Mouse (Mus musculus) CH12.LX (cell line): ENCODE data around the gene Rapgef2. TPM values are rescaled to one million over a fixed set of nuclear protein-coding genes. Genes with fewer than 3 reads are reported as not detected.

Source experiments
- DNase-seq: peaks from one replicate; pipeline ENCODE4 v3.0.0-alpha.2; 2013; ENCODE audit errors: extremely low read depth
- H3K27ac ChIP-seq: 2 replicates; pipeline ENCODE4 v1.5.1; 2012; ENCODE audit warnings: low read depth, mild to moderate bottlenecking, control low read depth, moderate library complexity; ENCODE audit not compliant: insufficient read depth
- H3K27me3 ChIP-seq: replicated peaks from 2 replicates; pipeline ENCODE3; 2012; ENCODE audit warnings: inconsistent platforms
- H3K36me3 ChIP-seq, 2 experiments: replicated peaks in 1 of 2; 2 replicates each; pipeline versions ENCODE3 to v1.6.1; 2012; ENCODE audit warnings: inconsistent platforms in 1 of 2, low read length in 1 of 2, mild to moderate bottlenecking in 1 of 2, mixed read lengths in 1 of 2, moderate library complexity in 1 of 2; ENCODE audit not compliant: control insufficient read depth in 1 of 2, insufficient read depth in 1 of 2
- H3K4me1 ChIP-seq, 2 experiments: 2 replicates each; pipeline ENCODE4 v1.6.1; 2012; ENCODE audit warnings: inconsistent platforms in 1 of 2, moderate library complexity in 1 of 2; ENCODE audit not compliant: insufficient read depth in 2 of 2, control insufficient read depth in 1 of 2
- H3K4me2 ChIP-seq: 2 replicates; pipeline ENCODE4 v1.6.1; 2012; ENCODE audit warnings: low read depth, mild to moderate bottlenecking, control low read depth; ENCODE audit not compliant: poor library complexity, insufficient read depth, severe bottlenecking
- H3K4me3 ChIP-seq, 3 experiments: fragments of 150-350 bp in 1 of 3; sonication (generic) in 1 of 3; replicated peaks in 1 of 3; 2 replicates each; pipeline versions ENCODE3 to v1.5.1; 2011 to 2012; ENCODE audit warnings: low read depth in 2 of 3, low read length in 2 of 3, mild to moderate bottlenecking in 2 of 3, moderate library complexity in 2 of 3, control low read depth in 1 of 3, improper control_type of control experiment in 1 of 3, inconsistent platforms in 1 of 3, mixed read lengths in 1 of 3; ENCODE audit not compliant: poor library complexity in 1 of 3
- H3K79me2 ChIP-seq: replicated peaks from 2 replicates; pipeline ENCODE4 v1.6.1; 2012; ENCODE audit warnings: mild to moderate bottlenecking, moderate library complexity; ENCODE audit not compliant: control insufficient read depth, poor library complexity, insufficient read depth, severe bottlenecking; ENCODE audit errors: extremely low read depth
- H3K9ac ChIP-seq: 2 replicates; pipeline ENCODE4 v1.6.1; 2012; ENCODE audit warnings: low read depth, mild to moderate bottlenecking, control low read depth, moderate library complexity; ENCODE audit not compliant: insufficient read depth
- H3K9me3 ChIP-seq: replicated peaks from 2 replicates; pipeline ENCODE3; 2012; ENCODE audit warnings: low read length, inconsistent platforms, mixed read lengths
- BHLHE40 ChIP-seq: IDR thresholded peaks from 2 replicates; pipeline ENCODE4 v1.6.1; 2011; ENCODE audit warnings: mild to moderate bottlenecking, low read depth, low read length, improper control_type of control experiment
- CHD2 ChIP-seq: IDR thresholded peaks from 2 replicates; pipeline ENCODE4 v1.6.1; 2011; ENCODE audit warnings: low read length, improper control_type of control experiment
- CTCF ChIP-seq, 2 experiments: IDR thresholded peaks in 1 of 2; conservative IDR thresholded peaks in 1 of 2; 2 replicates each; pipeline ENCODE4 v1.5.1; 2011 to 2012; ENCODE audit warnings: low read depth in 2 of 2, low read length in 2 of 2, improper control_type of control experiment in 1 of 2, inconsistent platforms in 1 of 2, mild to moderate bottlenecking in 1 of 2, moderate library complexity in 1 of 2
- ELF1 ChIP-seq: IDR thresholded peaks from 2 replicates; pipeline ENCODE4 v1.6.1; 2014; ENCODE audit warnings: low read depth, mild to moderate bottlenecking, inconsistent platforms, low read length, improper control_type of control experiment
- HCFC1 ChIP-seq: IDR thresholded peaks from 2 replicates; pipeline ENCODE4 v1.6.1; 2012; ENCODE audit warnings: low read depth, mild to moderate bottlenecking, inconsistent platforms, low read length, improper control_type of control experiment
- JUND ChIP-seq: conservative IDR thresholded peaks from 2 replicates; pipeline ENCODE4 v1.6.1; 2011; ENCODE audit warnings: low read depth, low read length, improper control_type of control experiment
- MAFK ChIP-seq: IDR thresholded peaks from 2 replicates; pipeline ENCODE4 v1.6.1; 2011; ENCODE audit warnings: low read length, improper control_type of control experiment; ENCODE audit not compliant: insufficient replicate concordance
- MAZ ChIP-seq: IDR thresholded peaks from 2 replicates; pipeline ENCODE4 v1.6.1; 2012; ENCODE audit warnings: low read depth, mild to moderate bottlenecking, inconsistent platforms, low read length, improper control_type of control experiment, moderate library complexity
- MEF2A ChIP-seq: IDR thresholded peaks from 2 replicates; pipeline ENCODE4 v1.6.1; 2014; ENCODE audit warnings: low read depth, mild to moderate bottlenecking, inconsistent platforms, low read length, improper control_type of control experiment, borderline replicate concordance
- MXI1 ChIP-seq: IDR thresholded peaks from 2 replicates; pipeline ENCODE4 v1.6.1; 2011; ENCODE audit warnings: mild to moderate bottlenecking, low read depth, low read length, improper control_type of control experiment
- MYC ChIP-seq: IDR thresholded peaks from 2 replicates; pipeline ENCODE4 v1.6.1; 2011; ENCODE audit warnings: low read depth, mild to moderate bottlenecking, improper control_type of control experiment, low read length
- NELFE ChIP-seq: IDR thresholded peaks from 2 replicates; pipeline ENCODE4 v1.6.1; 2011; ENCODE audit warnings: low read depth, low read length, improper control_type of control experiment
- NRF1 ChIP-seq: IDR thresholded peaks from 2 replicates; pipeline ENCODE4 v1.6.1; 2014; ENCODE audit warnings: low read depth, mild to moderate bottlenecking, inconsistent platforms, low read length, improper control_type of control experiment, moderate library complexity
- PAX5 ChIP-seq: IDR thresholded peaks from 2 replicates; pipeline ENCODE4 v1.6.1; 2012; ENCODE audit warnings: low read length, inconsistent platforms, mixed read lengths
- POLR2AphosphoS2 ChIP-seq: IDR thresholded peaks from 2 replicates; pipeline ENCODE4 v1.6.1; 2011; ENCODE audit warnings: low read depth, low read length, improper control_type of control experiment
- RCOR1 ChIP-seq: conservative IDR thresholded peaks from 2 replicates; pipeline ENCODE4 v1.6.1; 2012; ENCODE audit warnings: low read depth, mild to moderate bottlenecking, inconsistent platforms, low read length, improper control_type of control experiment
- SMC3 ChIP-seq: IDR thresholded peaks from 2 replicates; pipeline ENCODE4 v1.6.1; 2011; ENCODE audit warnings: low read depth, low read length, improper control_type of control experiment
- TBP ChIP-seq: conservative IDR thresholded peaks from 2 replicates; pipeline ENCODE4 v1.6.1; 2011; ENCODE audit warnings: low read depth, low read length, improper control_type of control experiment
- TCF12 ChIP-seq: IDR thresholded peaks from 2 replicates; pipeline ENCODE4 v1.6.1; 2014; ENCODE audit warnings: low read depth, mild to moderate bottlenecking, inconsistent platforms, low read length, improper control_type of control experiment
- UBTF ChIP-seq: IDR thresholded peaks from 2 replicates; pipeline ENCODE4 v1.6.1; 2012; ENCODE audit warnings: low read depth, mild to moderate bottlenecking, inconsistent platforms, low read length, improper control_type of control experiment, moderate library complexity
- USF1 ChIP-seq: IDR thresholded peaks from 2 replicates; pipeline ENCODE4 v1.6.1; 2014; ENCODE audit warnings: low read depth, mild to moderate bottlenecking, inconsistent platforms, low read length, improper control_type of control experiment
- ZKSCAN1 ChIP-seq: IDR thresholded peaks from 2 replicates; pipeline ENCODE4 v1.6.1; 2012; ENCODE audit warnings: low read depth, inconsistent platforms, low read length, improper control_type of control experiment, borderline replicate concordance
- ZNF384 ChIP-seq: IDR thresholded peaks from 2 replicates; pipeline ENCODE4 v1.6.1; 2012; ENCODE audit warnings: low read depth, low read length, improper control_type of control experiment, inconsistent platforms
- dilution Hi-C: fragments of 300-500 bp; cut with MboI; formaldehyde crosslinking; loops from 2 replicates; pipeline ENCODE4 v1.14.3; 2020; ENCODE audit warnings: low sequenced_read_pairs; ENCODE audit not compliant: extremely low pct_unique_long_range_greater_than_20kb, extremely low pct_ligation_motif_present
- in situ Hi-C: fragments of 300-500 bp; cut with MboI; formaldehyde crosslinking; loops from 3 replicates; pipeline ENCODE4 v1.14.3; 2019; ENCODE audit warnings: low sequenced_read_pairs, low pct_ligation_motif_present, low pct_unique_long_range_greater_than_20kb, mixed read lengths
- polyA plus RNA-seq: library from polyadenylated mRNA; unstranded; fragments of >175 nt; gene quantifications from 2 replicates; pipeline ENCODE4 v1.2.1, GENCODE M21; 2012; ENCODE audit warnings: low read depth; ENCODE audit not compliant: insufficient read length
- total RNA-seq, 2 experiments: library from RNA; depleted of rRNA; stranded (reverse); fragments of 300-350 nt in 1 of 2; fragments of >200 nt in 1 of 2; gene quantifications; 2 replicates each; pipeline ENCODE4 v1.2.3; 2012 to 2014

Rapgef2 gene
- total and polyA plus RNA-seq, 3 experiments: 0.72 to 3.1 (median 2.6) TPM

GRCm38 (mm10) chr3:79254023-79254422, 32.3 kb downstream of the Rapgef2 start:
- TF ChIP-seq MYC: no peak
- no peak for TF ChIP-seq ZKSCAN1
- TF ChIP-seq POLR2AphosphoS2: no peak
- TF ChIP-seq RCOR1: no peak
- TF ChIP-seq ELF1: no peak
- DNase-seq: no peak
- Histone ChIP-seq H3K4me1 (peaks cover 0 to 17% of the 10 kb centered on the region in 2 experiments; a peak in 2 of 4 replicates), H3K36me3 (no peaks in the 10 kb centered on the region), H3K27me3 (no peaks in the 10 kb centered on the region), H3K79me2 (no peaks in the 10 kb centered on the region), H3K27ac (no peak overlapping the region), H3K9ac (no peak overlapping the region), H3K4me3 (no peak overlapping the region), H3K9me3 (no peaks in the 10 kb centered on the region), H3K4me2 (no peak overlapping the region)
- dilution Hi-C loops (no loop called here), in situ Hi-C loops (no loop called here)

DNA sequence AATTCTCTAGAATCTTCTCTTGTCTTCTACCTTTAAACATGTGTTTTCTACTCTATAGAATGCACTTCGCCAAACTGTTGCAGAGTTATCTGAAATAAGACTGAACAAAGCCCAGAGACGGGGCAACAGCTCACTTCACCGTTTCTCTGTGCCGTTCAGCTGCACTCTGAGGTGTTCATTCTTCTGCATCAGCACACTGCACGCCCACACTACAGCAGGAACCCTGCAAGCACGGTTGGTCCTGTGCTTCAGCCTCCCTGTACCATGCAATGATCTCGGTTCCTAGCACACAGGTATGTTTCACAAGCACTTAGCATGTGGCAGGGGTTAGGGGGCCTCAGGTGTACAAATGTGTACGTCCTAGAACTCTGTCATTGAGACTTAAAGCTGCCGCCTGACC, 32.9 kb downstream of the Rapgef2 start:
- peaks cover 0 to 19% of the 10 kb centered on the region in 2 experiments; a peak in 2 of 4 replicates for H3K4me1 ChIP-seq
- no peaks in the 10 kb centered on the region for H3K9me3 ChIP-seq
- no peak overlapping the region for H3K27ac ChIP-seq
- TF ChIP-seq MAZ (no peak), CTCF (conservative IDR thresholded peaks at IDR 0.05 in 1 of 2, IDR thresholded peaks at IDR 0.05 in 1 of 2; ENCODE audit: low read depth in 2 of 2, low read length in 2 of 2) (no peak), MAFK (no peak), TBP (no peak), NRF1 (no peak), MEF2A (no peak), RCOR1 (no peak), NELFE (no peak), TCF12 (no peak), HCFC1 (no peak), CHD2 (no peak), UBTF (no peak), JUND (no peak), PAX5 (no peak), ELF1 (no peak), SMC3 (no peak), BHLHE40 (no peak), MXI1 (no peak), USF1 (no peak), ZNF384 (no peak)
- dilution Hi-C loops (no loop called here), in situ Hi-C loops (no loop called here)
- H3K9ac ChIP-seq: no peak overlapping the region
- H3K4me3 ChIP-seq: no peak overlapping the region
- no peak for DNase-seq
- H3K79me2 ChIP-seq: no peaks in the 10 kb centered on the region
- no peaks in the 10 kb centered on the region for H3K36me3 ChIP-seq
- no peaks in the 10 kb centered on the region for H3K27me3 ChIP-seq
- H3K4me2 ChIP-seq: no peak overlapping the region
